Mouse (Mus musculus) G1E (cell line): Measurements from ENCODE around the gene Myom1.

Experiments used
- CTCF ChIP-seq: IDR thresholded peaks from 2 replicates; pipeline ENCODE4 v1.5.1; 2012; ENCODE audit warnings: low read depth, low read length, inconsistent platforms, mixed read lengths
- GATA1 ChIP-seq: IDR thresholded peaks from 2 replicates; pipeline ENCODE4 v1.6.1; 2012; ENCODE audit warnings: borderline replicate concordance, low read length, inconsistent platforms, mixed read lengths
- GATA2 ChIP-seq: IDR thresholded peaks from 2 replicates; pipeline ENCODE4 v1.6.1; 2012; ENCODE audit warnings: low read depth, low read length, inconsistent platforms, borderline replicate concordance
- POLR2AphosphoS5 ChIP-seq: IDR thresholded peaks from 2 replicates; pipeline ENCODE4 v1.6.1; 2012; ENCODE audit warnings: low read depth, low read length, inconsistent platforms; ENCODE audit not compliant: insufficient replicate concordance
- TAL1 ChIP-seq: conservative IDR thresholded peaks from 2 replicates; pipeline ENCODE4 v1.6.1; 2012; ENCODE audit warnings: low read depth, low read length, inconsistent platforms, mixed read lengths

- TF ChIP-seq CTCF (no peak), GATA2 (no peak), GATA1 (no peak), TAL1 (no peak), POLR2AphosphoS5 (no peak)
Measured at GRCm38 (mm10) chr17:71038812-71039211, 36.4 kb downstream of the Myom1 start.
